18 mouse cellular contexts compared by ENCODE assay signal in genomic region chr16:33786657-33787390, GRCm38 (mm10). TPM values are rescaled to one million over a fixed set of nuclear protein-coding genes. Genes with fewer than 3 reads are reported as not detected.
DNase-seq lines count a peak whose midpoint lies in the region; ATAC-seq lines count a peak whose summit lies in the region.
"Had no signal": no experiment of that assay in that cellular context is flagged by ENCODE, and none has a peak within 500 bp of the region (broad histone marks: within the 10 kb centered on the region; RNA-seq: fewer than 3 reads in every experiment).

No protein-coding gene starts in this region.

- H3K4me1 ChIP-seq in heart, embryonic 10.5 days, result peaks cover 20% of the 10 kb centered on the region
- peaks cover 53% of the 10 kb centered on the region for H3K4me1 ChIP-seq in liver, embryonic 12.5 days
- H3K4me1 ChIP-seq in stomach, embryonic 14.5 days (ENCODE audit: control insufficient read depth, insufficient read depth, low read length), result peaks cover 1% of the 10 kb centered on the region; the same call in 1 of the 2 replicates
- H3K4me1 ChIP-seq: embryonic facial prominence, embryonic 15.5 days; forebrain, embryonic 12.5 days; limb, embryonic 10.5 days had no signal

- peak; percentile 57 for ATAC-seq in common myeloid progenitor, adult 5-6 weeks (replicated peaks; ENCODE audit: low read depth, poor library complexity, severe bottlenecking)
- ATAC-seq in liver, embryonic 12.5 days, result peak; percentile 62; the same call in 1 of the 2 replicates
- peak; percentile 78 for ATAC-seq in stomach, embryonic 14.5 days (ENCODE audit: insufficient number of reproducible peaks, insufficient read depth, low FRiP score, low read depth)

- DNase-seq in heart, embryonic 10.5 days (ENCODE audit: low spot score), result no peak
- DNase-seq in heart, adult 9 months (ENCODE audit: low spot score in 2 of 2), result no peak
- DNase-seq in kidney, postnatal 25 days, result no peak
- no peak for DNase-seq in layer of hippocampus, adult 11-12 months (ENCODE audit: low spot score)
- DNase-seq in heart, adult 18-20 months, result no peak
- DNase-seq: cerebellum, adult 2 months; kidney, adult 8-10 months; layer of hippocampus, postnatal 36 days; midbrain, embryonic 14.5 days had no signal

- H3K4me3 ChIP-seq in heart, embryonic 10.5 days, result no peak overlapping the region
- no peak overlapping the region for H3K4me3 ChIP-seq in liver, embryonic 12.5 days
- no peak overlapping the region for H3K4me3 ChIP-seq in stomach, embryonic 14.5 days (ENCODE audit: low read depth, low read length)
- H3K4me3 ChIP-seq: embryonic facial prominence, embryonic 15.5 days; forebrain, embryonic 12.5 days; limb, embryonic 10.5 days had no signal

- peak overlapping the region; percentile 25; the same call in 1 of the 2 replicates for H3K4me2 ChIP-seq in liver, embryonic 12.5 days
- no peak overlapping the region for H3K4me2 ChIP-seq in stomach, embryonic 14.5 days (replicated peaks; ENCODE audit: low read depth, low read length)
- H3K4me2 ChIP-seq: embryonic facial prominence, embryonic 15.5 days; forebrain, embryonic 12.5 days; hindbrain, embryonic 14.5 days had no signal

- no peaks in the 10 kb centered on the region for H3K27me3 ChIP-seq in heart, embryonic 10.5 days (ENCODE audit: insufficient read depth, poor library complexity, severe bottlenecking)
- H3K27me3 ChIP-seq in liver, embryonic 12.5 days (replicated peaks), result no peaks in the 10 kb centered on the region
- H3K27me3 ChIP-seq in stomach, embryonic 14.5 days (ENCODE audit: control insufficient read depth, insufficient read depth, low read length), result no peaks in the 10 kb centered on the region
- H3K27me3 ChIP-seq: CH12.LX; embryonic facial prominence, embryonic 15.5 days; forebrain, embryonic 12.5 days had no signal

- H3K36me3 ChIP-seq in heart, embryonic 10.5 days, result no peaks in the 10 kb centered on the region
- no peaks in the 10 kb centered on the region for H3K36me3 ChIP-seq in liver, embryonic 12.5 days
- no peaks in the 10 kb centered on the region for H3K36me3 ChIP-seq in stomach, embryonic 14.5 days (ENCODE audit: control insufficient read depth, insufficient read depth, low read length)
- H3K36me3 ChIP-seq: embryonic facial prominence, embryonic 15.5 days; forebrain, embryonic 12.5 days; limb, embryonic 10.5 days had no signal

- peak overlapping the region; percentile 17; the same call in 1 of the 2 replicates for H3K27ac ChIP-seq in heart, embryonic 10.5 days
- H3K27ac ChIP-seq in liver, embryonic 12.5 days, result peak overlapping the region; percentile 51
- peak overlapping the region; percentile 58 for H3K27ac ChIP-seq in stomach, embryonic 14.5 days (ENCODE audit: low read length)
- H3K27ac ChIP-seq: embryonic facial prominence, embryonic 15.5 days; forebrain, embryonic 12.5 days; hindbrain, embryonic 14.5 days; limb, embryonic 10.5 days had no signal

- WGBS in heart, embryonic 10.5 days, result 65% methylated on average over 7 of the region's 7 CpGs
- 57% methylated on average over 7 of the region's 7 CpGs for WGBS in liver, embryonic 12.5 days (ENCODE audit: insufficient replicate concordance)
- 71% methylated on average over 7 of the region's 7 CpGs for WGBS in stomach, embryonic 14.5 days

- H3K9me3 ChIP-seq in heart, embryonic 10.5 days, result no peaks in the 10 kb centered on the region
- H3K9me3 ChIP-seq in liver, embryonic 12.5 days (replicated peaks), result no peaks in the 10 kb centered on the region
- no peaks in the 10 kb centered on the region for H3K9me3 ChIP-seq in stomach, embryonic 14.5 days (ENCODE audit: control insufficient read depth, low read depth, low read length)
- H3K9me3 ChIP-seq: embryonic facial prominence, embryonic 15.5 days; forebrain, embryonic 12.5 days; limb, embryonic 10.5 days had no signal

- no peak overlapping the region for H3K9ac ChIP-seq in liver, embryonic 12.5 days
- H3K9ac ChIP-seq in stomach, embryonic 14.5 days (replicated peaks; ENCODE audit: low read depth, low read length), result no peak overlapping the region
- H3K9ac ChIP-seq: embryonic facial prominence, embryonic 15.5 days; forebrain, embryonic 12.5 days; hindbrain, embryonic 14.5 days had no signal

RNA-seq across cellular contexts. Expression of gene Muc13, which starts 7.0 kb away (rescaled TPM):
- 0.36 and 1.7 TPM in 2 replicates for polyA plus RNA-seq in heart, embryonic 10.5 days (2016; fragmentation: Nextera tagmentation; extraction: Ambion mirVana)
- 185 and 198 TPM in 2 replicates for total RNA-seq in common myeloid progenitor, adult 5-6 weeks (2017)
- 5.2 and 5.5 TPM in 2 replicates for polyA plus RNA-seq in liver, embryonic 12.5 days (2016; fragmentation: Nextera tagmentation; extraction: Ambion mirVana)
- 0.56 and 0.69 TPM in 2 replicates for polyA plus RNA-seq in stomach, embryonic 14.5 days (2014; fragmentation: Nextera tagmentation; extraction: Ambion mirVana)
- not detected for total RNA-seq in heart, adult 18-20 months (2021)
- total RNA-seq: CH12.LX; layer of hippocampus, postnatal 36 days had no signal
- polyA plus RNA-seq: heart, postnatal 0 days; hindbrain, embryonic 14.5 days; midbrain, embryonic 14.5 days had no signal

RNA-seq across cellular contexts. Expression of gene Itgb5, which starts 42.6 kb away (rescaled TPM):
- 35.0 and 37.3 TPM in 2 replicates for polyA plus RNA-seq in heart, embryonic 10.5 days (2016; fragmentation: Nextera tagmentation; extraction: Ambion mirVana)
- 9.1 and 10.3 TPM in 2 replicates for total RNA-seq in common myeloid progenitor, adult 5-6 weeks (2017)
- 20.0 and 22.2 TPM in 2 replicates for polyA plus RNA-seq in liver, embryonic 12.5 days (2016; fragmentation: Nextera tagmentation; extraction: Ambion mirVana)
- 32.5 and 37.2 TPM in 2 replicates for polyA plus RNA-seq in stomach, embryonic 14.5 days (2014; fragmentation: Nextera tagmentation; extraction: Ambion mirVana)
- 10 to 100 TPM; 91.3 to 97.2 TPM for total RNA-seq in heart, adult 18-20 months (2021)
